Mouse (Mus musculus): ENCODE measurements around the gene Supt20. TPM values are rescaled to one million over a fixed set of nuclear protein-coding genes. Genes with fewer than 3 reads are reported as not detected.
"Not testable (repeated sequence)": the region's sequence is repeated elsewhere in the genome, so short reads cannot be mapped to it uniquely, and the experiment has no call there.

The Supt20 gene
- polyA plus RNA-seq, 1 experiment, result 10.1 TPM

DNA sequence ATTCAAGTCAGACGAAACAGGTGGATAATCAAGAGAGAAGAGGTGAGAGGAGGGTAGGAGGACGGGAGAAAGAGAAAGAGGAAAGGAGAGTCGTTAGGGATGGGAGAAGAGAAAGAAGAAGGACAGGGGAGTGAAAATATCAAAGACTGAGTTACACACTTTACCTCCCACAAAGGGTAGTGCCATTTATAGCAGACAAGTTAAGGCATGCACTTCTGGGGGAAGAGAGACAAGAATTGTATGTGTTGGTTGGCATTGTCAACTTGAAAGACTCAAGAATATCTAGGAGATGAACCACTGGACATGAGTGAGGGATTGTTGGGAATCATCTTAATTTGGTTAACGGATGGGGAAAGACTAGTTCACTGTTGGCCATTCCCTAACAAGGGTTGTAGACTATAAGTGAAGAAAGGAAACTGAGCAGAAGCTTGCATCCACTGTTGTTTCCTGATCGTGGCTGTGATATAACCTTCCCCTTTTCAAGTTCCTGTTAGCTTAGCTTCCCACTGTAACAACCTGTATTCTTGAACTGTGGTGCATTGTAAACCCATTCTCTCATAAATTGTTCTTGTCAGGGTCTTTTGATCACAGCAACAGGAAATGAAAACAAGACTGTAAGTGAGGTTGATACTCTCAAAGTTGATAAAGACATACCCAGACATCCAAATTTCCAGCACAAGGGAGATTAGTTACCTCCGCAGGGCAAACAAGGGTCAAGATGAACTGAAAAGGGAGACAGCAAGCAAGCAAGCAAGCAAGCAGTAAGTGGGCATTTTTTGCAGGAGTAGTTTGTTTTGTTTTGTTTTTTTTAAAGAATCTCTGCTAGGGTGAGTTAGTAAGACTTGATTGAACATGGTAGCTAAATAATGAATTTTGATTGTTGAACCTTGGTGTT is 11.1 kb upstream of the Supt20 start:
- Histone ChIP-seq H3K4me3 (ENCODE audit: insufficient read depth, low read depth, low read length) (no peak overlapping the region), H3K4me1 (ENCODE audit: control insufficient read depth, insufficient read depth, insufficient read length, low read length) (no peaks in the 10 kb centered on the region), H3K27ac (replicated peaks; ENCODE audit: low read depth, low read length) (no peak overlapping the region)

DNA sequence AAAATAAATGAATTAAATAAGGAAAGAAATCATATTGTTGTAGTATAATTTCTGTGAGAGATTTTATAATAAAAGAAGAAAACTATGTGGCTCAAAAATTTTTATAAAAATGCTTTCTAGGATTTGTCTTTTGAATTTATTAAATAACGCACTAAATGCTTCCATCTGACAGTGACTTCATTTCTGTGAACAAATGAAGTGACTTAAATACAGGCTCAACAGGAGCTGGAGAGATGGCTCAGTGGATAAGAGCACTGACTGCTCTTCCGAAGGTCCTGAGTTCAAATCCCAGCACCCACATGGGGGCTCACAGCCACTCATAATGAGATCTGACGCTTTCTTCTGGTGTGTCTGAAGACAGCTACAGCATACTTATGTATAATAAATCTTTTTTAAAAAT is 7.4 kb upstream of the Supt20 start:
- Histone ChIP-seq H3K4me1 (ENCODE audit: control insufficient read depth, insufficient read depth, insufficient read length, low read length) (no peaks in the 10 kb centered on the region), H3K27ac (replicated peaks; ENCODE audit: low read depth, low read length) (no peak overlapping the region)

GRCm38 (mm10) chr3:54687245-54687644 is 5.4 kb upstream of the Supt20 start:
- Histone ChIP-seq H3K27ac (replicated peaks; ENCODE audit: low read depth, low read length) (no peak overlapping the region), H3K4me3 (ENCODE audit: insufficient read depth, low read depth, low read length) (no peak overlapping the region), H3K4me1 (ENCODE audit: control insufficient read depth, insufficient read depth, insufficient read length, low read length) (no peaks in the 10 kb centered on the region)

More for the DNA sequence above, 7.4 kb upstream of the Supt20 start:
- no peak overlapping the region for H3K4me3 ChIP-seq (ENCODE audit: insufficient read depth, low read depth, low read length)

DNA sequence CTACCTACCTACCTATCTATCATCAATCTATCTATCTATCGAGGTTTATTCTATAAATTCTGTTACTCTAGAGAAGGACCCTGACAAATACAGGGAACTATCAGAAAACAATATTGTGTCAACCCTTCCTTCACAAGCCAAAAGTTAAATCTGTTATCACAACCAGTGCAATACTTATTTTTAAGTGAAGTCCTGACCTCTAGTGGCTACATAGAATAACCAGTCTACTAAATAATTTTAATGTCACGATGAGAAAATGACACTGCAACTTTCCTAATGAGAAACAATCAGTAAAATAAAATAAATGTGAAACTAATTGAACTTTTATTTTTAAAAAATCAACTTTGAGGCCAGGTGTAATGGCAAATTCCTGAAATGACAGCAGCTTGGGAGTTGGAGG is 3.5 kb upstream of the Supt20 start:
- Histone ChIP-seq H3K27ac (replicated peaks; ENCODE audit: low read depth, low read length) (no peak overlapping the region), H3K4me1 (ENCODE audit: control insufficient read depth, insufficient read depth, insufficient read length, low read length) (no peaks in the 10 kb centered on the region)

DNA sequence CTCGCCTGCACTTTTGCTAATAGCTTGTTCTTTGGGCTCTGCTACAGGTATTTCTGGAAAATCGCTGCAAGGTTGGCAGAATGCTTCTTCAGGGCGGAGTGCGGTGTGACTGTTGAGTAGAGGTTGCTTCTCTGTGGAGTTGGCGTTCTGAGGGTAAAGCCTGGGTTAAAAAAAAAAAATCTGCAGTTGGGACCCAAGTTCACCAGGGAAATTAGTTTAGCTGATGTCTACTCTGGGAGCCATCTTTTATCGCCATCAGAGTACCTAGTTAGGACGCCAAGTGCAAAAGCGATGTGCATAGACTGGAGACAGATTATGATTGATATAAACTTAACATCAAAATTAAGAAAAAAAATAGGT is 429 bp downstream of the Supt20 start:
- no peaks in the 10 kb centered on the region for H3K4me1 ChIP-seq (ENCODE audit: control insufficient read depth, insufficient read depth, insufficient read length, low read length)
- peak overlapping the region; percentile 83 for H3K27ac ChIP-seq (replicated peaks; ENCODE audit: low read depth, low read length)
- H3K4me3 ChIP-seq (ENCODE audit: insufficient read depth, low read depth, low read length), result peak overlapping the region; percentile 98

More for the DNA sequence above, 3.5 kb upstream of the Supt20 start:
- H3K4me3 ChIP-seq (ENCODE audit: insufficient read depth, low read depth, low read length), result no peak overlapping the region

DNA sequence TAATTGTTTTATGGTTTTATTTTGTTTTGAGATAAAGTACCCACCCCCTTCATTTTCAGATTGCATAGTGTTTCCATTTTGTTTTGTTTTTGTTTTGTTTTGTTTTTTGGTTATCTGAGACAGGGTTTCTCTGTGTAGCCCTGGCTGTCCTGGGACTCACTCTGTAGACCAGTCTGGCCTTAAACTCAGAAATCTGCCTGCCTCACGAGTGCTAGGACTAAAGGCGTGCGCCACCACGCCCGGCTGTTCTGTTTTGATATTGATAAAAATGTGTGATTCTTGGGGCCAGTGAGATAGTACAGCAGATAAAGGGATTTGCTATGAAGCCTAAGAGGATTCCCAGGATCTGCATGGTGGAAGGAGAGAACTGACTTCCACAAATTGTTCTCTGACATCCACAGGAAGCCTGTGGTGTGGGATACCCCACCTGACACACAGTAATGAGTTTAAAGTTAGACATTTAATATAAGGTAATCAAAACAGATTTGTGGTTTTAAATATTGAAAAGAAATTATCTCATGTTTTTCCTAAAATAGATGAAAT is 7.2 kb downstream of the Supt20 start:
- H3K27ac ChIP-seq (replicated peaks; ENCODE audit: low read depth, low read length), result no peak overlapping the region
- H3K4me1 ChIP-seq (ENCODE audit: control insufficient read depth, insufficient read depth, insufficient read length, low read length), result no peaks in the 10 kb centered on the region
- no peak overlapping the region for H3K4me3 ChIP-seq (ENCODE audit: insufficient read depth, low read depth, low read length)

GRCm38 (mm10) chr3:54704106-54704505 is 11.5 kb downstream of the Supt20 start:
- not testable (repeated sequence) for H3K27ac ChIP-seq (replicated peaks; ENCODE audit: low read depth, low read length); H3K4me1 ChIP-seq (ENCODE audit: control insufficient read depth, insufficient read depth, insufficient read length, low read length); H3K4me3 ChIP-seq (ENCODE audit: insufficient read depth, low read depth, low read length)

DNA sequence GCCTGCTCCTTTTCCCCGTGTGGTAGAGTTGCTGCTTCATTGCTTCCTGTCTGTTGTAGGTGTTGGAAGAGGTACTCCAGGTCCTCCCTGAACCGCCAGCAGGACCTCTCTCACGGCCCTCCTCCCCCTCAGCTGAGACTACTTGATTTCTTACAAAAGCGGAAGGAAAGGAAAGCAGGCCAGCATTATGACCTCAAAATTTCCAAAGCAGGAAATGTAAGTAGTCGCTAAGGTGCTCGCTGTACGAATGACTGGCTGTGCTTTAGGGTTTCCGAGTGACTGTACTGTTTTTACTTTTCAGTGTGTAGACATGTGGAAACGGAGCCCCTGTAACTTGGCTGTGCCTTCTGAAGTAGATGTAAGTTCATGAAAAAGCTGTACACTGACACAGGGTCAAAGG is 16.4 kb downstream of the Supt20 start:
- H3K27ac ChIP-seq (replicated peaks; ENCODE audit: low read depth, low read length), result 0 out of 2 replicates have a peak overlapping the region, but pooled peaks have one; percentile 8
- no peak overlapping the region for H3K4me3 ChIP-seq (ENCODE audit: insufficient read depth, low read depth, low read length)
- no peaks in the 10 kb centered on the region for H3K4me1 ChIP-seq (ENCODE audit: control insufficient read depth, insufficient read depth, insufficient read length, low read length)

GRCm38 (mm10) chr3:54714253-54714652 is 21.6 kb downstream of the Supt20 start, which contains the start of gene Gm21958:
Gene Gm21958 (minus strand): TSS chr3:54714353.
- Histone ChIP-seq H3K27ac (replicated peaks; ENCODE audit: low read depth, low read length) (no peak within 1 kb of the TSS), H3K4me3 (ENCODE audit: insufficient read depth, low read depth, low read length) (no peak within 1 kb of the TSS)

GRCm38 (mm10) chr3:54715461-54715860 is 22.9 kb downstream of the Supt20 start:
- Histone ChIP-seq H3K27ac (replicated peaks; ENCODE audit: low read depth, low read length) (no peak overlapping the region), H3K4me3 (ENCODE audit: insufficient read depth, low read depth, low read length) (no peak overlapping the region), H3K4me1 (ENCODE audit: control insufficient read depth, insufficient read depth, insufficient read length, low read length) (no peaks in the 10 kb centered on the region)

More at GRCm38 (mm10) chr3:54714253-54714652, 21.6 kb downstream of the Supt20 start, which contains the start of gene Gm21958:
- no peaks in the 10 kb centered on the region for H3K4me1 ChIP-seq (ENCODE audit: control insufficient read depth, insufficient read depth, insufficient read length, low read length)

DNA sequence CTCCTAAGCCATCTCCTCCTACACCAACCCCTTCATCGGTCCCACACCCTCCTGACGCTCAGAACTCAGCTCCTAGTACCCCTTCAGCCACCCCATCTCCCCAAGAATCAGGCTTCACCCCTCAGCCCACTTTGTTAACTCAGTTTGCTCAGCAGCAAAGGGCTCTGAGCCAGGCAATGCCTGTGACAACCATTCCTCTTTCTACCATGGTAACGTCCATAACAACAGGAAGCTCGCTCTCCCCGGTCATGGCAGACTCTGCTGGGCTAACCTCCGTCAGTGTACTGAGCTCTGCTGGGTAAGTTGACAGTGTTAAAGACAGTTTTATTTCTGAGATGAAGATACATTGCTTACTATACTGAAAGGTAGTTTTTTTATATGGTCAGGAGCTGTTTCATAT is 24.7 kb downstream of the Supt20 start:
- H3K27ac ChIP-seq (replicated peaks; ENCODE audit: low read depth, low read length), result no peak overlapping the region
- no peaks in the 10 kb centered on the region for H3K4me1 ChIP-seq (ENCODE audit: control insufficient read depth, insufficient read depth, insufficient read length, low read length)
- H3K4me3 ChIP-seq (ENCODE audit: insufficient read depth, low read depth, low read length), result no peak overlapping the region

DNA sequence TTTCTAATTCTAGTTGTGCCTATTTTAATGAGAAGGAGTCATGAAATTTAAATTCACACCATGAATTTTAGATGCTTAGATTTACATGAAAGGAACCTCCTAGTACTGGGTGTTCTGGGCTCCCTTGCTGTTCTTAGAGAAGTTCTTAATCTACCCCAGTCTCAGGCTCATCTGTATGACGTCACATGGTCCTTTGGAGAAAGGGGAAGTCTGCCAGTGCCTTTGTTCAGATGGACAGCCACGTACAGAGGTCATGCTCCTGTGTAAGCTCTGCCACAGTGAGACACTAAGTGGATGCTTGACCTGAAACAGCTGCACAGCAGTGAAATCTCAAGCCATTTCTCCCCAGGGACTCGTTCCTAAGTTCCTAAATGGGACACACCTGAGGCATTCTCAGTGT is 26.3 kb downstream of the Supt20 start:
- no peak overlapping the region for H3K4me3 ChIP-seq (ENCODE audit: insufficient read depth, low read depth, low read length)
- no peak overlapping the region for H3K27ac ChIP-seq (replicated peaks; ENCODE audit: low read depth, low read length)
- no peaks in the 10 kb centered on the region for H3K4me1 ChIP-seq (ENCODE audit: control insufficient read depth, insufficient read depth, insufficient read length, low read length)

DNA sequence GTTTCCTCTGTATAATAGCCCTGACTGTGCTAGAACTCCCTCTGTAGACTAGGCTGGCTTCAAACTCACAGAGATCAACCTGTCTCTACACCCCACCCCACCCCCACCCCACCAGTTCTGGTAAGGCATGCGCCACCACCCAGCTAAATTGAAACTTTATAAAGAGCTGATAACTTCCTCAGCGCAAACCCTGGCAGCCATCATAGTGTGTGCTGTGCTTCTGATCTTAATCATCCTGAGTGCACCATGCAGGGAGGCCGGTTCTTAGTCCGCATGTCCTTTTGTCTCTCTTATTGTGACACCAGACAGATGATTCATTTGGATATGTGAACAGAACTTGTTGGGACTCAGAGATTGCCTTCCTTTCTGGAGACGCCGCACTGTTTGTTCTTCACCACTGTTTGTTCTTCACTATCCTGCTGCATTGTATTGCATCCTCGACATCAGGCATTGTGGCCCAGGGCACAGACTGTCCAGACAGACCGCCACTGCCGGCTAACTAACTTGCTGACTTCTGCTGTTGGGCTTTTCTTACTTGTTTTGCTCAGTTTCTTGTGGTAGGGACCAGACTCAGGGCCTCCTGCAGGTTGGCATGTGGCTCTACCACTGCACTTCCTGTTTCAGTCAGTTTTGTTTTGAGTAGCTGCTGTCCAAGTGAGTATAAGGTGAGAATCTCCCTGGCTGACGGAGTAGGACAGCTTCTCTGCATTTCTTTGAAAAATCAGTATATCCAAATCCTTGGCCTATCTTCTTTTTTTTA is 31.3 kb downstream of the Supt20 start:
- no peak overlapping the region for H3K27ac ChIP-seq (replicated peaks; ENCODE audit: low read depth, low read length)
- H3K4me1 ChIP-seq (ENCODE audit: control insufficient read depth, insufficient read depth, insufficient read length, low read length), result no peaks in the 10 kb centered on the region
- H3K4me3 ChIP-seq (ENCODE audit: insufficient read depth, low read depth, low read length), result no peak overlapping the region

GRCm38 (mm10) chr3:54725344-54725743 is 32.7 kb downstream of the Supt20 start:
- no peak overlapping the region for H3K4me3 ChIP-seq (ENCODE audit: insufficient read depth, low read depth, low read length)
- no peaks in the 10 kb centered on the region for H3K4me1 ChIP-seq (ENCODE audit: control insufficient read depth, insufficient read depth, insufficient read length, low read length)
- H3K27ac ChIP-seq (replicated peaks; ENCODE audit: low read depth, low read length), result no peak overlapping the region

DNA sequence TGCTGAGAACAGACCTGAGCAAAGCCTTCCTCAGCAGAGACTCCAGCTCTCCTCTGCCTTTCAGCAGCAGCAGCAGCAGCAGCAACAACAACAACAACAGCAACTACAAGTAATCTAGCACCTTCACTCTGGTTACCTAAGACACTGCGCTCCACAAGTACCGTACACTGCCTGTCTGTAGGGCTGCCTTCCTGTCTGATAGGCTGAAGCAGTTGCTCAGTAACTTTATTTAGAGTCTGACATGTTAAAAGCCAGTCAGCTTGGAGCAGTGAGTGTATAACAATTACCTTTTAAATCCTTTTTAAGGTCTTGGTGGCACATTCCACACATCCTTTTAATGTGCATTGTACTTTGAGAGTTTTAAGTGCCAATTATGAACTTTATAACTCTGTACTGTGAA is 35.0 kb downstream of the Supt20 start:
- Histone ChIP-seq H3K4me3 (ENCODE audit: insufficient read depth, low read depth, low read length) (no peak overlapping the region), H3K4me1 (ENCODE audit: control insufficient read depth, insufficient read depth, insufficient read length, low read length) (no peaks in the 10 kb centered on the region), H3K27ac (replicated peaks; ENCODE audit: low read depth, low read length) (no peak overlapping the region)
